Mouse (Mus musculus): ENCODE measurements around the gene Nt5c2.

Nt5c2 gene

GRCm38 (mm10) chr19:46836085-46836484, 178.9 kb downstream of the Nt5c2 start:
- DNase-seq: no peak

- no peak for DNase-seq
Measured at GRCm38 (mm10) chr19:46835339-46835738, 179.6 kb downstream of the Nt5c2 start.

- no peak for DNase-seq
Measured at GRCm38 (mm10) chr19:46834301-46834700, 180.7 kb downstream of the Nt5c2 start.
